Mouse (Mus musculus): ENCODE data around the gene Magi1. TPM values are rescaled to one million over a fixed set of nuclear protein-coding genes. Genes with fewer than 3 reads are reported as not detected.
A peak's percentile ranks its signal among the peaks of the same experiment; 100 is the strongest.

The Magi1 gene
- polyA plus RNA-seq, 1 experiment from 2014 or later, result 25.3 TPM

- H3K27ac ChIP-seq, result no peak overlapping the region
- H3K4me3 ChIP-seq (replicated peaks; ENCODE audit: low read length), result no peak overlapping the region
- no peaks in the 10 kb centered on the region for H3K9me3 ChIP-seq (ENCODE audit: control insufficient read depth, low read length)
- peaks cover 54% of the 10 kb centered on the region for H3K36me3 ChIP-seq (replicated peaks; ENCODE audit: control insufficient read depth, insufficient read depth)
- H3K27me3 ChIP-seq (ENCODE audit: control insufficient read depth, insufficient read depth, low read length), result no peaks in the 10 kb centered on the region
- no peaks in the 10 kb centered on the region for H3K4me1 ChIP-seq (replicated peaks; ENCODE audit: control insufficient read depth, insufficient read depth, low read length)
- 82% methylated on average over 13 of the region's 13 CpGs for WGBS
- H3K9ac ChIP-seq, result no peak overlapping the region
- no peak for ATAC-seq (ENCODE audit: low FRiP score)
- H3K4me2 ChIP-seq (replicated peaks), result no peak overlapping the region
- no peak for DNase-seq (ENCODE audit: low spot score)
Observed at GRCm38 (mm10) chr6:93699436-93699835, 584.3 kb downstream of the Magi1 start.

- DNase-seq (ENCODE audit: low spot score) (no peak), ATAC-seq (ENCODE audit: low FRiP score) (no peak)
- no peak overlapping the region for H3K4me3 ChIP-seq (replicated peaks; ENCODE audit: low read length)
- H3K27ac ChIP-seq, result no peak overlapping the region
- H3K9me3 ChIP-seq (ENCODE audit: control insufficient read depth, low read length), result no peaks in the 10 kb centered on the region
- H3K9ac ChIP-seq, result no peak overlapping the region
- H3K4me2 ChIP-seq (replicated peaks), result no peak overlapping the region
- no peaks in the 10 kb centered on the region for H3K27me3 ChIP-seq (ENCODE audit: control insufficient read depth, insufficient read depth, low read length)
- 82% methylated on average over 5 of the region's 5 CpGs for WGBS
- peaks cover 61% of the 10 kb centered on the region for H3K36me3 ChIP-seq (replicated peaks; ENCODE audit: control insufficient read depth, insufficient read depth)
- no peaks in the 10 kb centered on the region for H3K4me1 ChIP-seq (replicated peaks; ENCODE audit: control insufficient read depth, insufficient read depth, low read length)
Observed at GRCm38 (mm10) chr6:93697956-93698355, 585.8 kb downstream of the Magi1 start.

- Histone ChIP-seq H3K27me3 (ENCODE audit: control insufficient read depth, insufficient read depth, low read length) (no peaks in the 10 kb centered on the region), H3K9ac (no peak overlapping the region), H3K4me1 (replicated peaks; ENCODE audit: control insufficient read depth, insufficient read depth, low read length) (no peaks in the 10 kb centered on the region), H3K9me3 (ENCODE audit: control insufficient read depth, low read length) (no peaks in the 10 kb centered on the region), H3K4me3 (replicated peaks; ENCODE audit: low read length) (no peak overlapping the region), H3K36me3 (replicated peaks; ENCODE audit: control insufficient read depth, insufficient read depth) (peaks cover 58% of the 10 kb centered on the region), H3K4me2 (replicated peaks) (no peak overlapping the region), H3K27ac (no peak overlapping the region)
- 85% methylated on average over 17 of the region's 17 CpGs for WGBS
- no peak for ATAC-seq (ENCODE audit: low FRiP score)
- no peak for DNase-seq (ENCODE audit: low spot score)
Observed at GRCm38 (mm10) chr6:93678766-93679165, 605.0 kb downstream of the Magi1 start.

- Histone ChIP-seq H3K4me2 (replicated peaks) (no peak overlapping the region), H3K9me3 (ENCODE audit: control insufficient read depth, low read length) (no peaks in the 10 kb centered on the region), H3K36me3 (replicated peaks; ENCODE audit: control insufficient read depth, insufficient read depth) (no peaks in the 10 kb centered on the region), H3K27me3 (ENCODE audit: control insufficient read depth, insufficient read depth, low read length) (no peaks in the 10 kb centered on the region), H3K4me1 (replicated peaks; ENCODE audit: control insufficient read depth, insufficient read depth, low read length) (no peaks in the 10 kb centered on the region), H3K27ac (no peak overlapping the region), H3K4me3 (replicated peaks; ENCODE audit: low read length) (no peak overlapping the region), H3K9ac (no peak overlapping the region)
- no peak for DNase-seq (ENCODE audit: low spot score)
- WGBS, result 57% methylated on average over 2 of the region's 2 CpGs
- no peak for ATAC-seq (ENCODE audit: low FRiP score)
Observed at GRCm38 (mm10) chr6:93666731-93667130, 617.0 kb downstream of the Magi1 start.

GRCm38 (mm10) chr6:93665056-93665805 is 618.5 kb downstream of the Magi1 start:
- Histone ChIP-seq H3K9me3 (ENCODE audit: control insufficient read depth, low read length) (no peaks in the 10 kb centered on the region), H3K27ac (no peak overlapping the region), H3K9ac (no peak overlapping the region), H3K27me3 (ENCODE audit: control insufficient read depth, insufficient read depth, low read length) (no peaks in the 10 kb centered on the region), H3K4me1 (replicated peaks; ENCODE audit: control insufficient read depth, insufficient read depth, low read length) (no peaks in the 10 kb centered on the region), H3K4me2 (replicated peaks) (no peak overlapping the region), H3K4me3 (replicated peaks; ENCODE audit: low read length) (no peak overlapping the region), H3K36me3 (replicated peaks; ENCODE audit: control insufficient read depth, insufficient read depth) (no peaks in the 10 kb centered on the region)
- WGBS, result 94% methylated on average over 12 of the region's 12 CpGs
- no peak for DNase-seq (ENCODE audit: low spot score)
- no peak for ATAC-seq (ENCODE audit: low FRiP score)

GRCm38 (mm10) chr6:93661139-93661538 is 622.6 kb downstream of the Magi1 start:
- Histone ChIP-seq H3K27me3 (ENCODE audit: control insufficient read depth, insufficient read depth, low read length) (no peaks in the 10 kb centered on the region), H3K9ac (no peak overlapping the region), H3K4me3 (replicated peaks; ENCODE audit: low read length) (no peak overlapping the region), H3K27ac (no peak overlapping the region), H3K4me1 (replicated peaks; ENCODE audit: control insufficient read depth, insufficient read depth, low read length) (no peaks in the 10 kb centered on the region), H3K9me3 (ENCODE audit: control insufficient read depth, low read length) (no peaks in the 10 kb centered on the region), H3K36me3 (replicated peaks; ENCODE audit: control insufficient read depth, insufficient read depth) (no peaks in the 10 kb centered on the region), H3K4me2 (replicated peaks) (no peak overlapping the region)
- ATAC-seq (ENCODE audit: low FRiP score) (no peak), DNase-seq (ENCODE audit: low spot score) (no peak)
- 69% methylated on average over 1 of the region's 1 CpGs for WGBS

- Histone ChIP-seq H3K36me3 (replicated peaks; ENCODE audit: control insufficient read depth, insufficient read depth) (no peaks in the 10 kb centered on the region), H3K4me3 (replicated peaks; ENCODE audit: low read length) (no peak overlapping the region), H3K27ac (no peak overlapping the region), H3K4me1 (replicated peaks; ENCODE audit: control insufficient read depth, insufficient read depth, low read length) (no peaks in the 10 kb centered on the region), H3K4me2 (replicated peaks) (no peak overlapping the region), H3K9ac (no peak overlapping the region), H3K9me3 (ENCODE audit: control insufficient read depth, low read length) (no peaks in the 10 kb centered on the region), H3K27me3 (ENCODE audit: control insufficient read depth, insufficient read depth, low read length) (no peaks in the 10 kb centered on the region)
- WGBS, result 47% methylated on average over 8 of the region's 8 CpGs
- ATAC-seq (ENCODE audit: low FRiP score) (no peak), DNase-seq (ENCODE audit: low spot score) (no peak)
Observed at GRCm38 (mm10) chr6:93659534-93659933, 624.2 kb downstream of the Magi1 start.

- ATAC-seq (ENCODE audit: low FRiP score), result no peak
- 35% methylated on average over 13 of the region's 13 CpGs for WGBS
- no peak overlapping the region for H3K4me3 ChIP-seq (replicated peaks; ENCODE audit: low read length)
- H3K4me2 ChIP-seq (replicated peaks), result no peak overlapping the region
- DNase-seq (ENCODE audit: low spot score), result peak; percentile 66
- no peak overlapping the region for H3K9ac ChIP-seq
- no peaks in the 10 kb centered on the region for H3K27me3 ChIP-seq (ENCODE audit: control insufficient read depth, insufficient read depth, low read length)
- no peaks in the 10 kb centered on the region for H3K4me1 ChIP-seq (replicated peaks; ENCODE audit: control insufficient read depth, insufficient read depth, low read length)
- H3K27ac ChIP-seq, result no peak overlapping the region
- no peaks in the 10 kb centered on the region for H3K36me3 ChIP-seq (replicated peaks; ENCODE audit: control insufficient read depth, insufficient read depth)
- no peaks in the 10 kb centered on the region for H3K9me3 ChIP-seq (ENCODE audit: control insufficient read depth, low read length)
Observed at GRCm38 (mm10) chr6:93657187-93657974, 626.3 kb downstream of the Magi1 start.

GRCm38 (mm10) chr6:93648581-93649230 is 635.0 kb downstream of the Magi1 start:
- Histone ChIP-seq H3K4me2 (replicated peaks) (no peak overlapping the region), H3K9me3 (ENCODE audit: control insufficient read depth, low read length) (no peaks in the 10 kb centered on the region), H3K4me1 (replicated peaks; ENCODE audit: control insufficient read depth, insufficient read depth, low read length) (no peaks in the 10 kb centered on the region), H3K27ac (no peak overlapping the region), H3K27me3 (ENCODE audit: control insufficient read depth, insufficient read depth, low read length) (no peaks in the 10 kb centered on the region), H3K9ac (no peak overlapping the region), H3K4me3 (replicated peaks; ENCODE audit: low read length) (no peak overlapping the region), H3K36me3 (replicated peaks; ENCODE audit: control insufficient read depth, insufficient read depth) (no peaks in the 10 kb centered on the region)
- DNase-seq (ENCODE audit: low spot score) (no peak), ATAC-seq (ENCODE audit: low FRiP score) (no peak)
- WGBS, result 84% methylated on average over 8 of the region's 8 CpGs
